Mouse (Mus musculus): ENCODE results near the gene Gamt.

GRCm38 (mm10) chr10:80293325-80293724 is 32.5 kb upstream of the Gamt start:
- TF ChIP-seq POLR2A (IDR thresholded peaks at IDR 0.05; ENCODE audit: low read depth, low read length) (no peak), CTCF (IDR thresholded peaks at IDR 0.05; ENCODE audit: extremely low read depth, insufficient read length, insufficient replicate concordance, low read depth, low read length) (no peak)
